10 mouse cellular contexts compared by ENCODE assay signal in the genomic region with DNA sequence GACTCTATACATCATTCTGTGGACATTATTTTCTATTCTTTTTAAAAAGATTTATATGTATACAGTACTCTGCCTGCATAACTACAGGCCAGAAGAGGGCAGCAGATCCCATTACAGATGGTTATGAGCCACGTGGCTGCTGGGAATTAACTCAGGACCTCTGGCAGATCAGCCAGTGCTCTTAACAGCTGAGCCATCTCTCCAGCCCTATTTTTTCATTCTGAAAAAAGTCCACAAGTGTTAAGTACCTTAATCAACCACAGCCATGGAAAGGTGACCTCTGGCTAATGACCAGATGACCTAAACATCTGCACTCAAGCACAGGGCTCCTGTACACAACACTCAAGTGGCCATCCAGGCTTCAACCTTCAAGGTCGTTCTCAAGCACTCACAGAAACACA. TPM values are rescaled to one million over a fixed set of nuclear protein-coding genes. Genes with fewer than 3 reads are reported as not detected.
DNase-seq lines count a peak whose midpoint lies in the region; ATAC-seq and TF ChIP-seq lines count a peak whose summit lies in the region.
"Had no signal": no experiment of that assay in that cellular context is flagged by ENCODE, and none has a peak within 500 bp of the region (broad histone marks: within the 10 kb centered on the region; RNA-seq: fewer than 3 reads in every experiment).

No protein-coding gene starts in this region.

- no peak overlapping the region for H3K4me3 ChIP-seq in layer of hippocampus, adult 2 months
- no peak overlapping the region for H3K4me3 ChIP-seq in hindbrain, embryonic 15.5 days
- no peak overlapping the region for H3K4me3 ChIP-seq in lung, postnatal 0 days (ENCODE audit: low read depth, low read length)

- no peaks in the 10 kb centered on the region for H3K27me3 ChIP-seq in hindbrain, embryonic 15.5 days
- no peaks in the 10 kb centered on the region for H3K27me3 ChIP-seq in lung, postnatal 0 days (replicated peaks; ENCODE audit: insufficient read depth, low read length)

- H3K9me3 ChIP-seq in hindbrain, embryonic 15.5 days: no peaks in the 10 kb centered on the region
- H3K9me3 ChIP-seq in lung, postnatal 0 days (ENCODE audit: low read length): no peaks in the 10 kb centered on the region

- WGBS in hindbrain, embryonic 15.5 days: 45% methylated on average over 2 of the region's 2 CpGs
- WGBS in lung, postnatal 0 days: 35% methylated on average over 2 of the region's 2 CpGs

- H3K9ac ChIP-seq in hindbrain, embryonic 15.5 days: no peak overlapping the region
- H3K9ac ChIP-seq in lung, postnatal 0 days (replicated peaks; ENCODE audit: low read depth): no peak overlapping the region

- peak; percentile 17; the same call in 1 of the 2 replicates for ATAC-seq in hindbrain, embryonic 15.5 days (ENCODE audit: low FRiP score, low read depth)
- peak; percentile 12; the same call in 1 of the 2 replicates for ATAC-seq in lung, postnatal 0 days
- ATAC-seq in granulocyte monocyte progenitor cell, adult 5-6 weeks (replicated peaks; ENCODE audit: poor library complexity, severe bottlenecking): no peak

- H3K4me2 ChIP-seq in hindbrain, embryonic 15.5 days: no peak overlapping the region
- H3K4me2 ChIP-seq in lung, postnatal 0 days (replicated peaks; ENCODE audit: low read depth, low read length): no peak overlapping the region

- H3K36me3 ChIP-seq in hindbrain, embryonic 15.5 days: peaks cover 49% of the 10 kb centered on the region
- peaks cover 16% of the 10 kb centered on the region; the same call in 1 of the 2 replicates for H3K36me3 ChIP-seq in lung, postnatal 0 days (ENCODE audit: insufficient read depth, low read length)

- H3K27ac ChIP-seq in layer of hippocampus, adult 2 months: no peak overlapping the region
- no peak overlapping the region for H3K27ac ChIP-seq in hindbrain, embryonic 15.5 days (replicated peaks)
- no peak overlapping the region for H3K27ac ChIP-seq in lung, postnatal 0 days (ENCODE audit: low read length)
- H3K27ac ChIP-seq: macrophage had no signal

- H3K4me1 ChIP-seq in hindbrain, embryonic 15.5 days (replicated peaks): peaks cover 22% of the 10 kb centered on the region
- peaks cover 5% of the 10 kb centered on the region; the same call in 1 of the 2 replicates for H3K4me1 ChIP-seq in lung, postnatal 0 days (ENCODE audit: insufficient read depth, low read depth, low read length)

- TF ChIP-seq EP300 in lung, postnatal 0 days (IDR thresholded peaks at IDR 0.05): no peak

- peak; percentile 71 for TF ChIP-seq CTCF in layer of hippocampus, adult 2 months (conservative IDR thresholded peaks at IDR 0.05)
- TF ChIP-seq CTCF in lung, postnatal 0 days (IDR thresholded peaks at IDR 0.05): peak; percentile 58

- DNase-seq in layer of hippocampus, adult 2 months (ENCODE audit: low spot score in 2 of 2): no peak
- DNase-seq in layer of hippocampus, adult 11-12 months (ENCODE audit: low spot score): no peak
- DNase-seq in MN1 (ENCODE audit: low spot score): peak; percentile 62
- peak; percentile 32 for DNase-seq in lung, postnatal 0 days (ENCODE audit: low spot score)
- no peak for DNase-seq in gastrocnemius, postnatal 25 days
- no peak for DNase-seq in layer of hippocampus, adult 8-10 months (ENCODE audit: low spot score in 2 of 2)

RNA-seq across cellular contexts. Expression of gene 1700001P01Rik, which starts 1.4 kb away (rescaled TPM):
- 1 to 10 TPM; 1.3 to 2.4 TPM for total RNA-seq in layer of hippocampus, adult 2 months (2021)
- polyA plus RNA-seq in hindbrain, embryonic 15.5 days (2015; fragmentation: Nextera tagmentation; extraction: Ambion mirVana): 0.26 and 0.28 TPM in 2 replicates
- polyA plus RNA-seq in lung, postnatal 0 days (2015; fragmentation: Nextera tagmentation; extraction: Ambion mirVana): not detected in 2 replicates
- not detected for total RNA-seq in gastrocnemius, postnatal 25 days (2021)
- total RNA-seq in granulocyte monocyte progenitor cell, adult 5-6 weeks (2014; fragmentation: Nextera tagmentation): not detected in 2 replicates
- not detected in 2 replicates for total RNA-seq in granulocyte monocyte progenitor cell, adult 5-6 weeks (2017)
- 1 to 10 TPM in 1 of 4 experiments, under 1 TPM in 2, not detected in 1; 0.93 to 1.4 (median 0.98) TPM for total RNA-seq in layer of hippocampus, adult 8-10 months (2022)
- polyA plus RNA-seq: embryonic facial prominence, embryonic 11.5 days; macrophage had no signal

RNA-seq across cellular contexts. Expression of gene Rpl23, which starts 5.1 kb away (rescaled TPM):
- total RNA-seq in layer of hippocampus, adult 2 months (2021): 100 to 1,000 TPM; 361 to 374 TPM
- 296 and 312 TPM in 2 replicates for polyA plus RNA-seq in hindbrain, embryonic 15.5 days (2015; fragmentation: Nextera tagmentation; extraction: Ambion mirVana)
- polyA plus RNA-seq in lung, postnatal 0 days (2015; fragmentation: Nextera tagmentation; extraction: Ambion mirVana): 464 and 478 TPM in 2 replicates
- total RNA-seq in gastrocnemius, postnatal 25 days (2021): 100 to 1,000 TPM; 379 to 436 TPM
- total RNA-seq in granulocyte monocyte progenitor cell, adult 5-6 weeks (2014; fragmentation: Nextera tagmentation): 2,177 and 2,335 TPM in 2 replicates
- total RNA-seq in granulocyte monocyte progenitor cell, adult 5-6 weeks (2017): 2,263 and 3,329 TPM in 2 replicates
- 100 to 1,000 TPM; 304 to 481 (median 389) TPM for total RNA-seq in layer of hippocampus, adult 8-10 months (2022)

RNA-seq across cellular contexts. Expression of gene Cwc25, which starts 10.8 kb away (rescaled TPM):
- 10 to 100 TPM; 20.1 to 20.6 TPM for total RNA-seq in layer of hippocampus, adult 2 months (2021)
- 14.9 and 16.2 TPM in 2 replicates for polyA plus RNA-seq in hindbrain, embryonic 15.5 days (2015; fragmentation: Nextera tagmentation; extraction: Ambion mirVana)
- 12.7 and 13.2 TPM in 2 replicates for polyA plus RNA-seq in lung, postnatal 0 days (2015; fragmentation: Nextera tagmentation; extraction: Ambion mirVana)
- total RNA-seq in gastrocnemius, postnatal 25 days (2021): 1 to 10 TPM; 4.9 to 6.4 TPM
- total RNA-seq in granulocyte monocyte progenitor cell, adult 5-6 weeks (2014; fragmentation: Nextera tagmentation): 9.0 and 13.0 TPM in 2 replicates
- total RNA-seq in granulocyte monocyte progenitor cell, adult 5-6 weeks (2017): 16.3 and 18.9 TPM in 2 replicates
- total RNA-seq in layer of hippocampus, adult 8-10 months (2022): 10 to 100 TPM; 18.6 to 22.2 (median 20.6) TPM

RNA-seq across cellular contexts. Expression of gene Lasp1, which starts 21.7 kb away (rescaled TPM):
- total RNA-seq in layer of hippocampus, adult 2 months (2021): 10 to 100 TPM; 88.1 to 91.4 TPM
- 152 and 173 TPM in 2 replicates for polyA plus RNA-seq in hindbrain, embryonic 15.5 days (2015; fragmentation: Nextera tagmentation; extraction: Ambion mirVana)
- 96.4 and 107 TPM in 2 replicates for polyA plus RNA-seq in lung, postnatal 0 days (2015; fragmentation: Nextera tagmentation; extraction: Ambion mirVana)
- 10 to 100 TPM; 18.3 to 21.9 TPM for total RNA-seq in gastrocnemius, postnatal 25 days (2021)
- total RNA-seq in granulocyte monocyte progenitor cell, adult 5-6 weeks (2014; fragmentation: Nextera tagmentation): 60.5 and 60.7 TPM in 2 replicates
- 92.5 and 124 TPM in 2 replicates for total RNA-seq in granulocyte monocyte progenitor cell, adult 5-6 weeks (2017)
- 100 to 1,000 TPM; 102 to 109 (median 104) TPM for total RNA-seq in layer of hippocampus, adult 8-10 months (2022)

RNA-seq across cellular contexts. Expression of gene Pip4k2b, which starts 32.6 kb away (rescaled TPM):
- 100 to 1,000 TPM; 106 to 109 TPM for total RNA-seq in layer of hippocampus, adult 2 months (2021)
- 4.0 and 4.2 TPM in 2 replicates for polyA plus RNA-seq in hindbrain, embryonic 15.5 days (2015; fragmentation: Nextera tagmentation; extraction: Ambion mirVana)
- 0.86 and 1.3 TPM in 2 replicates for polyA plus RNA-seq in lung, postnatal 0 days (2015; fragmentation: Nextera tagmentation; extraction: Ambion mirVana)
- 10 to 100 TPM; 38.9 to 45.0 TPM for total RNA-seq in gastrocnemius, postnatal 25 days (2021)
- 23.4 and 28.1 TPM in 2 replicates for total RNA-seq in granulocyte monocyte progenitor cell, adult 5-6 weeks (2014; fragmentation: Nextera tagmentation)
- total RNA-seq in granulocyte monocyte progenitor cell, adult 5-6 weeks (2017): 16.6 and 20.8 TPM in 2 replicates
- total RNA-seq in layer of hippocampus, adult 8-10 months (2022): 100 to 1,000 TPM in 3 of 4 experiments, 10 to 100 TPM in 1; 97.5 to 127 (median 109) TPM

Comparison
In these comparisons a context has a peak if more than half of its experiments do, and no peak if none do; other contexts are left out.
1. DNase-seq: peak in MN1 (single experiment) and lung, postnatal 0 days (single experiment); none in layer of hippocampus, adult 2 months (0 of 2), layer of hippocampus, adult 11-12 months (single experiment), gastrocnemius, postnatal 25 days (single experiment) and layer of hippocampus, adult 8-10 months (0 of 2).
2. RNA of gene Rpl23, which starts 5.1 kb away (total RNA-seq): 2,177 to 3,329 TPM in granulocyte monocyte progenitor cell, adult 5-6 weeks; 304 to 481 TPM in layer of hippocampus, adult 8-10 months, 379 to 436 TPM in gastrocnemius, postnatal 25 days and 361 to 374 TPM in layer of hippocampus, adult 2 months; every median in the first group is over 4 times any median in the second.